Mouse (Mus musculus) retina, embryonic 14.5 days (tissue): Measurements from ENCODE around the gene Abca17.

Experiments
- DNase-seq: peaks from one replicate; pipeline ENCODE4 v3.0.0-alpha.2; 2015; ENCODE audit warnings: low spot score

The Abca17 gene

GRCm38 (mm10) chr17:24350926-24351759 is at the start of gene Abca17:
Gene Abca17 (minus strand): TSS chr17:24351068.
- peak; percentile 43 for DNase-seq

GRCm38 (mm10) chr17:24394456-24394855 is 43.6 kb upstream of the Abca17 start:
- DNase-seq = no peak

- DNase-seq = no peak
These were observed 42.7 kb upstream of the Abca17 start for GRCm38 (mm10) chr17:24393527-24393926.

- DNase-seq = peak; percentile 42
These were observed 40.3 kb upstream of the Abca17 start for GRCm38 (mm10) chr17:24391149-24391548.

- DNase-seq = peak; percentile 76
These were observed 39.0 kb upstream of the Abca17 start for GRCm38 (mm10) chr17:24389865-24390264.

GRCm38 (mm10) chr17:24388711-24389110 is 37.8 kb upstream of the Abca17 start:
- DNase-seq = no peak

GRCm38 (mm10) chr17:24383789-24384188 is 32.9 kb upstream of the Abca17 start:
- no peak for DNase-seq

GRCm38 (mm10) chr17:24378496-24378895 is 27.6 kb upstream of the Abca17 start:
- DNase-seq = no peak

GRCm38 (mm10) chr17:24375886-24376285 is 25.0 kb upstream of the Abca17 start:
- no peak for DNase-seq

- DNase-seq = no peak
These were observed 24.3 kb upstream of the Abca17 start for GRCm38 (mm10) chr17:24375094-24375712.

GRCm38 (mm10) chr17:24365863-24366262 is 15.0 kb upstream of the Abca17 start:
- no peak for DNase-seq

- no peak for DNase-seq
These were observed 13.6 kb upstream of the Abca17 start for GRCm38 (mm10) chr17:24364461-24364860.

- no peak for DNase-seq
These were observed 11.7 kb upstream of the Abca17 start for GRCm38 (mm10) chr17:24362527-24362926.

GRCm38 (mm10) chr17:24361291-24361690 is 10.4 kb upstream of the Abca17 start:
- DNase-seq = no peak

- no peak for DNase-seq
These were observed 10.0 kb upstream of the Abca17 start for GRCm38 (mm10) chr17:24360841-24361240.

GRCm38 (mm10) chr17:24359903-24360302 is 9.0 kb upstream of the Abca17 start:
- no peak for DNase-seq

GRCm38 (mm10) chr17:24359006-24359405 is 8.1 kb upstream of the Abca17 start:
- no peak for DNase-seq

- DNase-seq = no peak
These were observed 4.4 kb upstream of the Abca17 start for GRCm38 (mm10) chr17:24355284-24355683.

GRCm38 (mm10) chr17:24353960-24354359 is 3.1 kb upstream of the Abca17 start:
- DNase-seq = no peak

GRCm38 (mm10) chr17:24352370-24353194 is 1.7 kb upstream of the Abca17 start:
- peak; percentile 53 for DNase-seq

- peak; percentile 97 for DNase-seq
These were observed 991 bp upstream of the Abca17 start, which contains the start of gene Abca3 for GRCm38 (mm10) chr17:24351760-24352357. Gene Abca3 (plus strand): TSS chr17:24351950.

GRCm38 (mm10) chr17:24349176-24349575 is 1.7 kb downstream of the Abca17 start:
- no peak for DNase-seq
